Mouse (Mus musculus) heart, adult 2 months (tissue): ENCODE data around the gene Atp5k. TPM values are rescaled to one million over a fixed set of nuclear protein-coding genes. Genes with fewer than 3 reads are reported as not detected.

Experiments
- DNase-seq, 2 experiments: peaks; one replicate each; pipeline ENCODE4 v3.0.0; 2021
- H3K27ac ChIP-seq: fragments of 200-600 bp; 2 replicates; pipeline ENCODE4 v1.8.1; 2022
- H3K27me3 ChIP-seq: fragments of 200-500 bp; 2 replicates; pipeline ENCODE4 v1.6.1; 2012; ENCODE audit warnings: mild to moderate bottlenecking, low read length, inconsistent platforms, mixed read lengths; ENCODE audit not compliant: control insufficient read depth, insufficient read depth
- H3K36me3 ChIP-seq: fragments of 200-500 bp; 2 replicates; pipeline ENCODE4 v1.6.1; 2012; ENCODE audit warnings: low read length, inconsistent platforms; ENCODE audit not compliant: control insufficient read depth, insufficient read depth
- H3K4me1 ChIP-seq: fragments of 200-500 bp; 2 replicates; pipeline ENCODE4 v1.6.1; 2011; ENCODE audit warnings: low read length; ENCODE audit not compliant: control insufficient read depth, insufficient read depth
- H3K4me3 ChIP-seq: fragments of 200-600 bp; 2 replicates; pipeline ENCODE4 v1.8.1; 2022
- H3K79me2 ChIP-seq: fragments of 200-500 bp; replicated peaks from 2 replicates; pipeline ENCODE4 v1.6.1; 2012; ENCODE audit warnings: mild to moderate bottlenecking, inconsistent platforms, low read length, moderate library complexity, mixed read lengths; ENCODE audit not compliant: control insufficient read depth, insufficient read depth
- H3K9ac ChIP-seq: fragments of 200-500 bp; 2 replicates; pipeline ENCODE4 v1.6.1; 2012; ENCODE audit warnings: low read depth, mild to moderate bottlenecking, control low read depth, inconsistent platforms, low read length, mixed read lengths
- CTCF ChIP-seq: fragments of 200-600 bp; IDR thresholded peaks from 2 replicates; pipeline ENCODE4 v1.8.1; 2022; ENCODE audit warnings: antibody characterized with exemption, mild to moderate bottlenecking, moderate library complexity
- EP300 ChIP-seq: fragments of 200-500 bp; IDR thresholded peaks from 2 replicates; pipeline ENCODE4 v1.6.1; 2011; ENCODE audit warnings: low read depth, low read length, control low read depth; ENCODE audit not compliant: insufficient read depth
- POLR2A ChIP-seq: fragments of 200-500 bp; IDR thresholded peaks from 2 replicates; pipeline ENCODE4 v1.6.1; 2011; ENCODE audit warnings: mild to moderate bottlenecking, low read depth, low read length, control low read depth; ENCODE audit not compliant: insufficient read depth
- WGBS: fragments of 180-500 bp; shearing (Covaris S2); methylation state at CpG from one replicate; pipeline ENCODE4 v1.1.7; 2018; 5-methylcytosine and 5-hydroxymethylcytosine counted together
- intact Hi-C: fragments of 180-260 bp; cut with DNase I; formaldehyde crosslinking; loops from one replicate; pipeline ENCODE4 v1.15.1; 2025
- polyA plus RNA-seq: library from polyadenylated mRNA; depleted of rRNA; stranded (reverse); fragments of >200 nt; gene quantifications from 2 replicates; pipeline ENCODE4 v1.2.3, GENCODE M21; 2012; rRNA removed
- total RNA-seq, 2 experiments: library from RNA; stranded (reverse); gene quantifications; 2 replicates each; pipeline ENCODE4 v1.2.3; 2021

Gene Atp5k
- total and polyA plus RNA-seq, 3 experiments: 320 to 1,090 (median 914) TPM

DNA sequence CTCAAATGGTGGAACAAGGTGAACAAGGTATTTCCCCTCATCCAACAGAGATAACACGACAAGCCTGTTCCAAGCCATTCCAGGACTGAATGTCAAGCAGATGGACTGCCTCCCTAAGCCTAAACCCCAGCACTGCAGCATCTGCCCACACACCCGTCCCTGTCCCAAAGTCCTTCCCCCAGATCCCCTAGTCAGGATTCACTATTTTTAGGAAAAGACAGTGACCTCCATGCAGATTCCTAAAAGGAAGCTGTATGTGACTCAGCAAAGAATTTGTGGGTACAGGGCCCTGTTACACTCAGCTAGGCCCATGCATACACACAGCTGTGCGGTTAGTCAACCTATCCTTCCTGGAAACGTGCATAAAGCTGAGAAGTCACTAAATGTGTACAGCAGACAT lies 47.8 kb downstream of the Atp5k start:
- Histone ChIP-seq H3K36me3 (no peaks in the 10 kb centered on the region), H3K27me3 (no peaks in the 10 kb centered on the region), H3K79me2 (no peaks in the 10 kb centered on the region), H3K4me1 (no peaks in the 10 kb centered on the region), H3K27ac (no peak overlapping the region), H3K4me3 (no peak overlapping the region), H3K9ac (no peak overlapping the region)
- intact Hi-C loops: no loop called here
- no peak for TF ChIP-seq CTCF
- no peak for TF ChIP-seq EP300
- no peak for TF ChIP-seq POLR2A
- 60% methylated on average over 4 of the region's 4 CpGs for WGBS
- DNase-seq: no peak

DNA sequence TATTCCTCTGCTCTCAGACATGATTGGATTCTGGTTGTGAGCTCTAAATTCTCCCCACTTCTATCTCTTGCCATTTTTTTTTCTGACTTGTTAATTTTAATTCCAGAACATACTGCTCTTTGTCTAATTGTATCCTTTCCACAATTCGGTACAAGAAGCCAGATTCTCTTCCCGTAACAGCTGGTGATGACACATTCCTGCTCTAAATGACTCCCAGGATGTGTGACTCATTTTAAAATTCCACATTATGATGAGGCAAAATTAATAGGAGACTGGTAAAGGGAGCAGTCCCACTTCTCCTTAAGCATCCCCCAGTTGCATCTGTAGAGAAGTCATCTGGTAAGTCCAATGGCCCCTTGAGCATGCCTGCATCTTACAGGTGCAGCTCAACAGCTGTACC lies 48.6 kb downstream of the Atp5k start:
- Histone ChIP-seq H3K9ac (no peak overlapping the region), H3K27me3 (no peaks in the 10 kb centered on the region), H3K4me3 (no peak overlapping the region), H3K27ac (no peak overlapping the region), H3K36me3 (no peaks in the 10 kb centered on the region), H3K4me1 (no peaks in the 10 kb centered on the region), H3K79me2 (no peaks in the 10 kb centered on the region)
- WGBS: 61% methylated on average over 2 of the region's 2 CpGs
- DNase-seq: no peak
- intact Hi-C loops: no loop called here
- TF ChIP-seq POLR2A: no peak
- TF ChIP-seq CTCF: no peak

Other genes with a start within 250 kb of the Atp5k start
- gene Dr1, start 165.6 kb downstream of the Atp5k start, total RNA-seq: 10 to 100 TPM; 19.9 to 20.3 TPM
- 9.0 and 13.1 TPM in 2 replicates for gene Dr1, start 165.6 kb downstream of the Atp5k start, polyA plus RNA-seq
- gene Pigg, start 121.8 kb downstream of the Atp5k start, total RNA-seq: 10 to 100 TPM; 10.0 to 10.4 TPM
- gene Pigg, start 121.8 kb downstream of the Atp5k start, polyA plus RNA-seq: 5.9 and 11.3 TPM in 2 replicates
- gene Gm42517, start 66.5 kb downstream of the Atp5k start, total RNA-seq: 1 to 10 TPM; 1.3 to 2.0 TPM
- 0.67 and 1.0 TPM in 2 replicates for gene Gm42517, start 66.5 kb downstream of the Atp5k start, polyA plus RNA-seq
- not detected for gene Pde6b, start 46.1 kb downstream of the Atp5k start, total RNA-seq
- gene Pde6b, start 46.1 kb downstream of the Atp5k start, polyA plus RNA-seq: not detected in 2 replicates
- gene Mfsd7a, start 14.4 kb upstream of the Atp5k start, total RNA-seq: 1 to 10 TPM; 1.1 to 1.7 TPM
- 4.5 and 5.3 TPM in 2 replicates for gene Mfsd7a, start 14.4 kb upstream of the Atp5k start, polyA plus RNA-seq
- gene Pcgf3, start 26.8 kb upstream of the Atp5k start, total RNA-seq: 10 to 100 TPM; 31.2 to 32.7 TPM
- gene Pcgf3, start 26.8 kb upstream of the Atp5k start, polyA plus RNA-seq: 7.5 and 14.8 TPM in 2 replicates
- gene Cplx1, start 115.6 kb upstream of the Atp5k start, total RNA-seq: under 1 TPM in 1 of 2 experiments, not detected in 1; 0.36 TPM
- gene Cplx1, start 115.6 kb upstream of the Atp5k start, polyA plus RNA-seq: 0.45 and 0.88 TPM in 2 replicates
- 10 to 100 TPM; 19.6 to 20.4 TPM for gene Gak, start 195.3 kb upstream of the Atp5k start, total RNA-seq
- gene Gak, start 195.3 kb upstream of the Atp5k start, polyA plus RNA-seq: 23.3 and 28.3 TPM in 2 replicates
- gene Tmem175, start 195.3 kb upstream of the Atp5k start, total RNA-seq: 1 to 10 TPM; 8.3 to 9.6 TPM
- 26.1 and 36.0 TPM in 2 replicates for gene Tmem175, start 195.3 kb upstream of the Atp5k start, polyA plus RNA-seq
- 10 to 100 TPM; 21.7 to 23.2 TPM for gene Idua, start 225.9 kb upstream of the Atp5k start, total RNA-seq
- 30.4 and 33.3 TPM in 2 replicates for gene Idua, start 225.9 kb upstream of the Atp5k start, polyA plus RNA-seq
- gene Dgkq, start 235.2 kb upstream of the Atp5k start, total RNA-seq: 1 to 10 TPM; 5.0 to 6.6 TPM
- 9.2 and 15.6 TPM in 2 replicates for gene Dgkq, start 235.2 kb upstream of the Atp5k start, polyA plus RNA-seq
- gene Slc26a1, start 241.1 kb upstream of the Atp5k start, total RNA-seq: not detected
- 0.06 and 0.12 TPM in 2 replicates for gene Slc26a1, start 241.1 kb upstream of the Atp5k start, polyA plus RNA-seq